Mouse (Mus musculus): Measurements from ENCODE around the gene Dis3l. TPM values are rescaled to one million over a fixed set of nuclear protein-coding genes. Genes with fewer than 3 reads are reported as not detected.
"Not testable (repeated sequence)": the region's sequence is repeated elsewhere in the genome, so short reads cannot be mapped to it uniquely, and the experiment has no call there.

Dis3l gene
- total and polyA plus RNA-seq, 2 experiments from 2014 or later = 11.8 to 12.9 TPM

DNA sequence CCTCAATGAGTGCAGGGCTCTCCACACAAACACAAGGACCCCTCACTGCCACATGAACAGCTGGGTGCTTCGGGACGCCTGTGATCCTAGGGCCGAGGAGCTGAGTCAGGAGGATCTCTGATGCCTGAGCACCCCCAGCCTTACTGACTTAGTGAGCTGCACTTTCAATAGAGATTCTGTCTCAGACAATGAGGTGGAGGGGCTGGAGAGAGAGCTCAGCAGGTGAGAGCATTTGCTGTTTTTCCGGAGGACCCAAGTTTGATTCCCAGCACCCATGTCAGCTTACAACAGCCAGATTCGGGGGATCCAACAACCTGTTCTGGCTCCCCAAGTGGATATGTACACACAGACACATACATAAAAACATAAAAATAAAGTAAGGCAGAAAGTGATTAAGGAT is 24.1 kb downstream of the Dis3l start:
- H3K4me1 ChIP-seq (ENCODE audit: control insufficient read depth, insufficient read depth) = no peaks in the 10 kb centered on the region
- TF ChIP-seq CTCF (IDR thresholded peaks at IDR 0.05; ENCODE audit: low read depth) (no peak), EP300 (IDR thresholded peaks at IDR 0.05; ENCODE audit: low read depth) (no peak)
- no peak overlapping the region for H3K4me3 ChIP-seq (ENCODE audit: low read depth, low read length)
- DNase-seq (ENCODE audit: low spot score) (no peak), ATAC-seq (ENCODE audit: insufficient read depth, low read depth) (no peak)
- H3K36me3 ChIP-seq (replicated peaks; ENCODE audit: control insufficient read depth, insufficient read depth, low read length) = peaks cover 79% of the 10 kb centered on the region
- H3K27me3 ChIP-seq (ENCODE audit: control insufficient read depth, insufficient read depth, low read length) = no peaks in the 10 kb centered on the region
- no peak overlapping the region for H3K4me2 ChIP-seq (ENCODE audit: low read depth, low read length)
- no peak overlapping the region for H3K9ac ChIP-seq (replicated peaks; ENCODE audit: low read depth, low read length)
- WGBS = 93% methylated on average over 5 of the region's 5 CpGs
- H3K27ac ChIP-seq (ENCODE audit: low read depth) = no peak overlapping the region
- H3K9me3 ChIP-seq (replicated peaks; ENCODE audit: control insufficient read depth, low read length) = no peaks in the 10 kb centered on the region

- no peaks in the 10 kb centered on the region for H3K4me1 ChIP-seq (ENCODE audit: control insufficient read depth, insufficient read depth)
- H3K27me3 ChIP-seq (ENCODE audit: control insufficient read depth, insufficient read depth, low read length) = no peaks in the 10 kb centered on the region
- peaks cover 76% of the 10 kb centered on the region for H3K36me3 ChIP-seq (replicated peaks; ENCODE audit: control insufficient read depth, insufficient read depth, low read length)
- H3K9ac ChIP-seq (replicated peaks; ENCODE audit: low read depth, low read length) = no peak overlapping the region
- TF ChIP-seq EP300 (IDR thresholded peaks at IDR 0.05; ENCODE audit: low read depth) (no peak), CTCF (IDR thresholded peaks at IDR 0.05; ENCODE audit: low read depth) (no peak)
- no peaks in the 10 kb centered on the region for H3K9me3 ChIP-seq (replicated peaks; ENCODE audit: control insufficient read depth, low read length)
- 91% methylated on average over 6 of the region's 6 CpGs for WGBS
- no peak for DNase-seq (ENCODE audit: low spot score)
- H3K4me2 ChIP-seq (ENCODE audit: low read depth, low read length) = no peak overlapping the region
- H3K4me3 ChIP-seq (ENCODE audit: low read depth, low read length) = no peak overlapping the region
- ATAC-seq (ENCODE audit: insufficient read depth, low read depth) = no peak
- no peak overlapping the region for H3K27ac ChIP-seq (ENCODE audit: low read depth)
Measured at GRCm38 (mm10) chr9:64314696-64315095, 26.4 kb downstream of the Dis3l start.

DNA sequence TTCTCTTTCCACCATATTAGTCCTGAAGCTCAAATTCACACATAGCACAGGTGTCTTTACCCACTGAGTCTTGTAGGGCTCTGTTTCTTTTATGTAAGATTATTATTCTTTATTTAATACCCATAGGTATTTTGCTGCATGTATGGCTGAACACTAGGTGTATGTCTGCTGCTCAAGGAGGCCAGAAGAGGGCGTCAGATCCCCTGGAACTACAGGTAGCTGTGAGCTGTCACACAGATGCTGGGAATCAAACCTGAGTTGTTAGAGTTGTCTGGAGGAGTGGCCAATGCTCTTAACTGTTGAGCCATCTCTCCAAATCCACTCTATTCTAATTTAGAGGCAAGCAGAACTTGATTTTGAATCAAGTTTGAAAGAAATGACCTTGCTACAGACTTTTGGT is 29.0 kb downstream of the Dis3l start:
- H3K9ac ChIP-seq (replicated peaks; ENCODE audit: low read depth, low read length) = no peak overlapping the region
- H3K4me3 ChIP-seq (ENCODE audit: low read depth, low read length) = no peak overlapping the region
- no peak overlapping the region for H3K27ac ChIP-seq (ENCODE audit: low read depth)
- H3K9me3 ChIP-seq (replicated peaks; ENCODE audit: control insufficient read depth, low read length) = no peaks in the 10 kb centered on the region
- ATAC-seq (ENCODE audit: insufficient read depth, low read depth) (no peak), DNase-seq (ENCODE audit: low spot score) (no peak)
- H3K27me3 ChIP-seq (ENCODE audit: control insufficient read depth, insufficient read depth, low read length) = no peaks in the 10 kb centered on the region
- peaks cover 69% of the 10 kb centered on the region for H3K36me3 ChIP-seq (replicated peaks; ENCODE audit: control insufficient read depth, insufficient read depth, low read length)
- 34% methylated on average over 1 of the region's 1 CpGs for WGBS
- no peak overlapping the region for H3K4me2 ChIP-seq (ENCODE audit: low read depth, low read length)
- no peaks in the 10 kb centered on the region for H3K4me1 ChIP-seq (ENCODE audit: control insufficient read depth, insufficient read depth)
- no peak for TF ChIP-seq EP300 (IDR thresholded peaks at IDR 0.05; ENCODE audit: low read depth)
- no peak for TF ChIP-seq CTCF (IDR thresholded peaks at IDR 0.05; ENCODE audit: low read depth)

DNA sequence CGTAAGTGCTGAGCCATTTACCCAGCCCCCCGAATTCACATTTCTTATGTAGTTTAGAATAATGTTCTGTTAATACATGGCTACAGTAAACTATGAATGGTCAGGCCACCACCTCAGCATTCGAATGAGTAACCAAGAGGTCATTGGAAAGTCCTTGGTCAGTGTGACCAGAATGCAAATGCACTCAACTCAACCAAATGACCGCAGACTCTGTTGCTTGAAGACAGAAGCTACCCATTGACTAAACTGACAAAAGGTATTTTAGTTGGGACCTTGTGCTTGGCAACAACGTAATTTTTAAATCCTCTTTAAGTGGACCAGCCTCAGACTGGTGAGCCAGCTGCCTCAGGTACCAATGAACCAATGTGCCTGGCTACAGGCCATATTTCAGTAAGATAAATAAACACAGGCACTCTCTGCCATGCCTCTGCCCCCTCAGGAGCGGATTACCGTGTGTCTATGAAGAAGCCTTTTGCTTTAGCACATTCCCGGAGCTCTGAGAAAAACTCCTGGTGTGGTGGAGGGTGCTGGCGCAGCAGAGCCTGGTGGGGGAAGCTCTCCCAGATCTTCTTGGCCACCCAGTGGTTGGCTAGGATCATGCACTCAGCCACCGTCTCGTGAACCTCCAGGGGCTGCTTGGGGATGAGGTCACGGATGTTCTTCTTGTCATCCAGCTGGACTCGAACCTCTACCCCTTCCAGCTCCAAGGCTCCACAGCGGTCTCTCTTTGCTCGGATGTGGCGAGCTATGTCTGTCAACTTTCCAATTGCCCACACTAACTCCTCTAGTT is 29.9 kb downstream of the Dis3l start:
- H3K36me3 ChIP-seq (replicated peaks; ENCODE audit: control insufficient read depth, insufficient read depth, low read length) = peaks cover 74% of the 10 kb centered on the region
- no peak overlapping the region for H3K4me2 ChIP-seq (ENCODE audit: low read depth, low read length)
- H3K9ac ChIP-seq (replicated peaks; ENCODE audit: low read depth, low read length) = no peak overlapping the region
- DNase-seq (ENCODE audit: low spot score) (no peak), ATAC-seq (ENCODE audit: insufficient read depth, low read depth) (no peak)
- H3K27me3 ChIP-seq (ENCODE audit: control insufficient read depth, insufficient read depth, low read length) = no peaks in the 10 kb centered on the region
- TF ChIP-seq CTCF (IDR thresholded peaks at IDR 0.05; ENCODE audit: low read depth) = peak; percentile 29; the same call in 1 of the 2 replicates
- TF ChIP-seq EP300 (IDR thresholded peaks at IDR 0.05; ENCODE audit: low read depth) = no peak
- no peaks in the 10 kb centered on the region for H3K4me1 ChIP-seq (ENCODE audit: control insufficient read depth, insufficient read depth)
- H3K27ac ChIP-seq (ENCODE audit: low read depth) = no peak overlapping the region
- no peak overlapping the region for H3K4me3 ChIP-seq (ENCODE audit: low read depth, low read length)
- 69% methylated on average over 16 of the region's 16 CpGs for WGBS
- no peaks in the 10 kb centered on the region for H3K9me3 ChIP-seq (replicated peaks; ENCODE audit: control insufficient read depth, low read length)

- Histone ChIP-seq H3K27ac (ENCODE audit: low read depth) (no peak overlapping the region), H3K36me3 (replicated peaks; ENCODE audit: control insufficient read depth, insufficient read depth, low read length) (peaks cover 70% of the 10 kb centered on the region), H3K27me3 (ENCODE audit: control insufficient read depth, insufficient read depth, low read length) (no peaks in the 10 kb centered on the region), H3K4me3 (ENCODE audit: low read depth, low read length) (no peak overlapping the region), H3K4me2 (ENCODE audit: low read depth, low read length) (no peak overlapping the region), H3K9me3 (replicated peaks; ENCODE audit: control insufficient read depth, low read length) (no peaks in the 10 kb centered on the region), H3K9ac (replicated peaks; ENCODE audit: low read depth, low read length) (no peak overlapping the region), H3K4me1 (ENCODE audit: control insufficient read depth, insufficient read depth) (no peaks in the 10 kb centered on the region)
- ATAC-seq (ENCODE audit: insufficient read depth, low read depth) (no peak), DNase-seq (ENCODE audit: low spot score) (no peak)
- no peak for TF ChIP-seq CTCF (IDR thresholded peaks at IDR 0.05; ENCODE audit: low read depth)
- TF ChIP-seq EP300 (IDR thresholded peaks at IDR 0.05; ENCODE audit: low read depth) = no peak
- WGBS = 76% methylated on average over 6 of the region's 6 CpGs
Measured at GRCm38 (mm10) chr9:64306476-64307312, 34.4 kb downstream of the Dis3l start.

DNA sequence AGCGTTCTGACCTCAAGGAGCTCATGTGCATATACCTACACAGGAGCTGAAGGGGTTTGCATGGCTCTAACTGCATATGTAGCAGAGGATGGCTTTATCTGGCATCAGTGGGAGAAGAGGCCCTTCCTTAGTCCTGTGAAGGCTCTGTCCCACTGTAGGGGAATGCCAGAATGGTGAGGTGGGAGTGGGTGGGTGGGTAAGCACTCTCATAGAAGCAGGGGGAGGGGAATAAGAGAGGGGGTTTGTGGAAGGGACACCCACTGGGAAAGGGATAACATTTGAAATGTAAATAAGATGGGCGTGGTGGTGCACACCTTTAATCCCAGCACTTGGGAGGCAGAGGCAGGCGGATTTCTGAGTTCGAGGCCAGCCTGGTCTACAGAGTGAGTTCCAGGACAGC is 38.0 kb downstream of the Dis3l start:
- not testable (repeated sequence) for ATAC-seq (ENCODE audit: insufficient read depth, low read depth); H3K9ac ChIP-seq (replicated peaks; ENCODE audit: low read depth, low read length); H3K4me1 ChIP-seq (ENCODE audit: control insufficient read depth, insufficient read depth); H3K9me3 ChIP-seq (replicated peaks; ENCODE audit: control insufficient read depth, low read length); H3K27me3 ChIP-seq (ENCODE audit: control insufficient read depth, insufficient read depth, low read length); H3K27ac ChIP-seq (ENCODE audit: low read depth); H3K4me3 ChIP-seq (ENCODE audit: low read depth, low read length); DNase-seq (ENCODE audit: low spot score); H3K4me2 ChIP-seq (ENCODE audit: low read depth, low read length)
- WGBS = 94% methylated on average over 4 of the region's 4 CpGs
- H3K36me3 ChIP-seq (replicated peaks; ENCODE audit: control insufficient read depth, insufficient read depth, low read length) = peaks cover 72% of the 10 kb centered on the region

Data from heart, postnatal 0 days (tissue).